ENCODE assay signal across 26 mouse cellular contexts in genomic region chr6:83788554-83788953, GRCm38 (mm10). TPM values are rescaled to one million over a fixed set of nuclear protein-coding genes. Genes with fewer than 3 reads are reported as not detected.
DNase-seq lines count a peak whose midpoint lies in the region; ATAC-seq and TF ChIP-seq lines count a peak whose summit lies in the region.
"Had no signal": no experiment of that assay in that cellular context is flagged by ENCODE, and none has a peak within 500 bp of the region (broad histone marks: within the 10 kb centered on the region; RNA-seq: fewer than 3 reads in every experiment).

No protein-coding gene starts in this region.

- H3K36me3 ChIP-seq in hindbrain, embryonic 10.5 days, result no peaks in the 10 kb centered on the region
- H3K36me3 ChIP-seq in hindbrain, embryonic 12.5 days, result no peaks in the 10 kb centered on the region
- H3K36me3 ChIP-seq in midbrain, embryonic 11.5 days (ENCODE audit: control insufficient read depth, insufficient read depth, low read length), result no peaks in the 10 kb centered on the region
- no peaks in the 10 kb centered on the region for H3K36me3 ChIP-seq in midbrain, embryonic 15.5 days (replicated peaks)
- H3K36me3 ChIP-seq in hindbrain, postnatal 0 days (ENCODE audit: insufficient read depth, low read length), result no peaks in the 10 kb centered on the region
- H3K36me3 ChIP-seq in lung, postnatal 0 days (ENCODE audit: insufficient read depth, low read length), result no peaks in the 10 kb centered on the region
- H3K36me3 ChIP-seq: heart, embryonic 15.5 days; hindbrain, embryonic 15.5 days had no signal

- 70% methylated on average over 7 of the region's 7 CpGs for WGBS in hindbrain, embryonic 10.5 days
- 32% methylated on average over 7 of the region's 7 CpGs for WGBS in hindbrain, embryonic 12.5 days
- WGBS in midbrain, embryonic 11.5 days, result 48% methylated on average over 7 of the region's 7 CpGs
- WGBS in midbrain, embryonic 15.5 days, result 43% methylated on average over 7 of the region's 7 CpGs
- 43% methylated on average over 7 of the region's 7 CpGs for WGBS in hindbrain, postnatal 0 days
- WGBS in lung, postnatal 0 days, result 62% methylated on average over 7 of the region's 7 CpGs

- H3K9me3 ChIP-seq in hindbrain, embryonic 10.5 days, result no peaks in the 10 kb centered on the region
- H3K9me3 ChIP-seq in hindbrain, embryonic 12.5 days (replicated peaks), result no peaks in the 10 kb centered on the region
- H3K9me3 ChIP-seq in midbrain, embryonic 11.5 days (ENCODE audit: control insufficient read depth, low read length), result no peaks in the 10 kb centered on the region
- H3K9me3 ChIP-seq in midbrain, embryonic 15.5 days, result no peaks in the 10 kb centered on the region
- no peaks in the 10 kb centered on the region for H3K9me3 ChIP-seq in hindbrain, postnatal 0 days (ENCODE audit: low read length)
- no peaks in the 10 kb centered on the region for H3K9me3 ChIP-seq in lung, postnatal 0 days (ENCODE audit: low read length)
- H3K9me3 ChIP-seq: heart, embryonic 15.5 days; hindbrain, embryonic 15.5 days had no signal

- no peak for DNase-seq in hindbrain, embryonic 10.5 days (ENCODE audit: low spot score)
- no peak for DNase-seq in midbrain, embryonic 11.5 days (ENCODE audit: low spot score, missing footprints)
- DNase-seq in hindbrain, postnatal 0 days (ENCODE audit: low spot score), result no peak
- no peak for DNase-seq in gastrocnemius, adult 2 months
- DNase-seq in thymus, postnatal 10 days (ENCODE audit: low spot score in 2 of 2), result no peak
- no peak for DNase-seq in lung, postnatal 0 days (ENCODE audit: low spot score)
- DNase-seq: adrenal gland, postnatal 14 days; cerebellum, adult 11-12 months; gastrocnemius, postnatal 10 days; heart, adult 18-20 months; kidney, adult 18-20 months; left cerebral cortex, postnatal 4 days; lung, embryonic 14.5 days; right cerebral cortex, postnatal 4 days had no signal

- ATAC-seq in hindbrain, embryonic 12.5 days (ENCODE audit: low FRiP score), result no peak
- ATAC-seq in midbrain, embryonic 11.5 days (ENCODE audit: low FRiP score), result peak; percentile 33; the same call in 1 of the 2 replicates
- ATAC-seq in midbrain, embryonic 15.5 days (replicated peaks), result no peak
- peak; percentile 46 for ATAC-seq in hindbrain, postnatal 0 days
- no peak for ATAC-seq in lung, postnatal 0 days

- no peak overlapping the region for H3K9ac ChIP-seq in hindbrain, embryonic 12.5 days
- no peak overlapping the region for H3K9ac ChIP-seq in midbrain, embryonic 11.5 days (ENCODE audit: low read length)
- H3K9ac ChIP-seq in midbrain, embryonic 15.5 days, result no peak overlapping the region
- H3K9ac ChIP-seq in hindbrain, postnatal 0 days (replicated peaks; ENCODE audit: low read length), result no peak overlapping the region
- H3K9ac ChIP-seq in lung, postnatal 0 days (replicated peaks; ENCODE audit: low read depth), result no peak overlapping the region
- H3K9ac ChIP-seq: heart, embryonic 15.5 days; hindbrain, embryonic 15.5 days; lung, embryonic 14.5 days had no signal

- peak overlapping the region; percentile 40; the same call in 1 of the 2 replicates for H3K27ac ChIP-seq in hindbrain, embryonic 10.5 days
- H3K27ac ChIP-seq in hindbrain, embryonic 12.5 days, result no peak overlapping the region
- H3K27ac ChIP-seq in midbrain, embryonic 11.5 days (ENCODE audit: low read depth, low read length), result no peak overlapping the region
- no peak overlapping the region for H3K27ac ChIP-seq in midbrain, embryonic 15.5 days
- H3K27ac ChIP-seq in hindbrain, postnatal 0 days, result no peak overlapping the region
- no peak overlapping the region for H3K27ac ChIP-seq in gastrocnemius, adult 2 months
- H3K27ac ChIP-seq in lung, postnatal 0 days (ENCODE audit: low read length), result no peak overlapping the region
- H3K27ac ChIP-seq: heart, embryonic 15.5 days; hindbrain, embryonic 15.5 days; macrophage had no signal

- H3K27me3 ChIP-seq in hindbrain, embryonic 10.5 days (ENCODE audit: insufficient read depth, poor library complexity, severe bottlenecking), result 0 out of 2 replicates have a peak, but pooled peaks cover 3% of the 10 kb centered on the region
- no peaks in the 10 kb centered on the region for H3K27me3 ChIP-seq in hindbrain, embryonic 12.5 days
- H3K27me3 ChIP-seq in midbrain, embryonic 11.5 days (ENCODE audit: control insufficient read depth, insufficient read depth, low read length), result no peaks in the 10 kb centered on the region
- no peaks in the 10 kb centered on the region for H3K27me3 ChIP-seq in midbrain, embryonic 15.5 days (replicated peaks)
- no peaks in the 10 kb centered on the region for H3K27me3 ChIP-seq in hindbrain, postnatal 0 days (ENCODE audit: insufficient read depth, low read length)
- H3K27me3 ChIP-seq in lung, postnatal 0 days (replicated peaks; ENCODE audit: insufficient read depth, low read length), result no peaks in the 10 kb centered on the region
- H3K27me3 ChIP-seq: heart, embryonic 15.5 days; hindbrain, embryonic 15.5 days had no signal

- no peak overlapping the region for H3K4me3 ChIP-seq in hindbrain, embryonic 10.5 days
- H3K4me3 ChIP-seq in hindbrain, embryonic 12.5 days, result no peak overlapping the region
- no peak overlapping the region for H3K4me3 ChIP-seq in midbrain, embryonic 11.5 days (ENCODE audit: low read depth, low read length)
- H3K4me3 ChIP-seq in midbrain, embryonic 15.5 days, result no peak overlapping the region
- no peak overlapping the region for H3K4me3 ChIP-seq in hindbrain, postnatal 0 days (ENCODE audit: low read length)
- no peak overlapping the region for H3K4me3 ChIP-seq in gastrocnemius, adult 2 months
- no peak overlapping the region for H3K4me3 ChIP-seq in lung, postnatal 0 days (ENCODE audit: low read depth, low read length)
- H3K4me3 ChIP-seq: erythroblast, embryonic 14.5 days; heart, embryonic 15.5 days; hindbrain, embryonic 15.5 days had no signal

- no peak for TF ChIP-seq CTCF in hindbrain, postnatal 0 days (IDR thresholded peaks at IDR 0.05; ENCODE audit: low read depth)
- no peak for TF ChIP-seq CTCF in gastrocnemius, adult 2 months (IDR thresholded peaks at IDR 0.05)
- no peak for TF ChIP-seq CTCF in lung, postnatal 0 days (IDR thresholded peaks at IDR 0.05)

- H3K4me1 ChIP-seq in hindbrain, embryonic 10.5 days (replicated peaks), result peaks cover 6% of the 10 kb centered on the region
- no peaks in the 10 kb centered on the region for H3K4me1 ChIP-seq in hindbrain, embryonic 12.5 days
- no peaks in the 10 kb centered on the region for H3K4me1 ChIP-seq in midbrain, embryonic 11.5 days (ENCODE audit: control insufficient read depth, insufficient read depth, low read length)
- no peaks in the 10 kb centered on the region for H3K4me1 ChIP-seq in midbrain, embryonic 15.5 days
- no peaks in the 10 kb centered on the region for H3K4me1 ChIP-seq in hindbrain, postnatal 0 days (ENCODE audit: insufficient read depth, low read length)
- no peaks in the 10 kb centered on the region for H3K4me1 ChIP-seq in lung, postnatal 0 days (ENCODE audit: insufficient read depth, low read depth, low read length)
- H3K4me1 ChIP-seq: hindbrain, embryonic 15.5 days had no signal

- no peak overlapping the region for H3K4me2 ChIP-seq in hindbrain, embryonic 12.5 days (replicated peaks)
- H3K4me2 ChIP-seq in midbrain, embryonic 11.5 days, result no peak overlapping the region
- no peak overlapping the region for H3K4me2 ChIP-seq in midbrain, embryonic 15.5 days
- no peak overlapping the region for H3K4me2 ChIP-seq in hindbrain, postnatal 0 days (ENCODE audit: low read depth, low read length)
- no peak overlapping the region for H3K4me2 ChIP-seq in lung, postnatal 0 days (replicated peaks; ENCODE audit: low read depth, low read length)
- H3K4me2 ChIP-seq: heart, embryonic 15.5 days; hindbrain, embryonic 15.5 days; liver, embryonic 11.5 days; lung, embryonic 14.5 days had no signal

- intact Hi-C loops in gastrocnemius, adult 2 months (cut with DNase I), result no loop called here

- no peak for TF ChIP-seq EP300 in lung, postnatal 0 days (IDR thresholded peaks at IDR 0.05)

RNA-seq across cellular contexts. Expression of gene Nagk, which starts 6.2 kb away (rescaled TPM):
- 27.9 and 43.4 TPM in 2 replicates for polyA plus RNA-seq in hindbrain, embryonic 10.5 days (2016; fragmentation: Nextera tagmentation; extraction: Ambion mirVana)
- polyA plus RNA-seq in hindbrain, embryonic 12.5 days (2016; fragmentation: Nextera tagmentation; extraction: Ambion mirVana), result 61.3 and 65.7 TPM in 2 replicates
- polyA plus RNA-seq in midbrain, embryonic 11.5 days (2014; fragmentation: Nextera tagmentation; extraction: Ambion mirVana), result 31.8 and 36.1 TPM in 2 replicates
- polyA plus RNA-seq in midbrain, embryonic 15.5 days (2015; fragmentation: Nextera tagmentation; extraction: Ambion mirVana), result 120 TPM in 2 replicates
- 58.1 and 70.0 TPM in 2 replicates for total RNA-seq in hindbrain, postnatal 0 days (2014; rRNA removed)
- polyA plus RNA-seq in hindbrain, postnatal 0 days (2015; fragmentation: Nextera tagmentation; extraction: Ambion mirVana), result 92.0 and 103 TPM in 2 replicates
- 1 to 10 TPM; 5.3 to 5.5 TPM for total RNA-seq in gastrocnemius, adult 2 months (2021)
- 69.4 and 79.9 TPM in 2 replicates for polyA plus RNA-seq in lung, postnatal 0 days (2015; fragmentation: Nextera tagmentation; extraction: Ambion mirVana)

RNA-seq across cellular contexts. Expression of gene Tex261, which starts 12.9 kb away (rescaled TPM):
- 71.1 and 85.6 TPM in 2 replicates for polyA plus RNA-seq in hindbrain, embryonic 10.5 days (2016; fragmentation: Nextera tagmentation; extraction: Ambion mirVana)
- 62.2 and 65.8 TPM in 2 replicates for polyA plus RNA-seq in hindbrain, embryonic 12.5 days (2016; fragmentation: Nextera tagmentation; extraction: Ambion mirVana)
- 49.0 and 56.9 TPM in 2 replicates for polyA plus RNA-seq in midbrain, embryonic 11.5 days (2014; fragmentation: Nextera tagmentation; extraction: Ambion mirVana)
- polyA plus RNA-seq in midbrain, embryonic 15.5 days (2015; fragmentation: Nextera tagmentation; extraction: Ambion mirVana), result 66.7 and 71.0 TPM in 2 replicates
- total RNA-seq in hindbrain, postnatal 0 days (2014; rRNA removed), result 44.5 and 56.6 TPM in 2 replicates
- 78.3 and 81.1 TPM in 2 replicates for polyA plus RNA-seq in hindbrain, postnatal 0 days (2015; fragmentation: Nextera tagmentation; extraction: Ambion mirVana)
- 10 to 100 TPM; 42.0 to 47.9 TPM for total RNA-seq in gastrocnemius, adult 2 months (2021)
- 89.8 and 101 TPM in 2 replicates for polyA plus RNA-seq in lung, postnatal 0 days (2015; fragmentation: Nextera tagmentation; extraction: Ambion mirVana)

RNA-seq across cellular contexts. Expression of gene Ankrd53, which starts 26.1 kb away (rescaled TPM):
- 0.12 TPM in 1 of 2 replicates, not detected in the other for polyA plus RNA-seq in hindbrain, embryonic 10.5 days (2016; fragmentation: Nextera tagmentation; extraction: Ambion mirVana)
- polyA plus RNA-seq in hindbrain, embryonic 12.5 days (2016; fragmentation: Nextera tagmentation; extraction: Ambion mirVana), result 0.13 TPM in 1 of 2 replicates, not detected in the other
- polyA plus RNA-seq in midbrain, embryonic 11.5 days (2014; fragmentation: Nextera tagmentation; extraction: Ambion mirVana), result 0.18 TPM in 1 of 2 replicates, not detected in the other
- polyA plus RNA-seq in midbrain, embryonic 15.5 days (2015; fragmentation: Nextera tagmentation; extraction: Ambion mirVana), result 0.22 and 0.36 TPM in 2 replicates
- not detected in 2 replicates for total RNA-seq in hindbrain, postnatal 0 days (2014; rRNA removed)
- polyA plus RNA-seq in hindbrain, postnatal 0 days (2015; fragmentation: Nextera tagmentation; extraction: Ambion mirVana), result 0.10 TPM in 1 of 2 replicates, not detected in the other
- not detected for total RNA-seq in gastrocnemius, adult 2 months (2021)
- 0.12 TPM in 1 of 2 replicates, not detected in the other for polyA plus RNA-seq in lung, postnatal 0 days (2015; fragmentation: Nextera tagmentation; extraction: Ambion mirVana)
- total RNA-seq: adrenal gland, postnatal 14 days; common myeloid progenitor, adult 5-6 weeks; gastrocnemius, postnatal 10 days; heart, adult 18-20 months; layer of hippocampus, adult 18-20 months; left cerebral cortex, adult 18-20 months; left cerebral cortex, postnatal 4 days had no signal
- polyA plus RNA-seq: erythroblast, embryonic 14.5 days; macrophage; urinary bladder, adult 2 months had no signal

RNA-seq across cellular contexts. Expression of gene Paip2b, which starts 43.0 kb away (rescaled TPM):
- polyA plus RNA-seq in hindbrain, embryonic 10.5 days (2016; fragmentation: Nextera tagmentation; extraction: Ambion mirVana), result 13.2 and 18.0 TPM in 2 replicates
- polyA plus RNA-seq in hindbrain, embryonic 12.5 days (2016; fragmentation: Nextera tagmentation; extraction: Ambion mirVana), result 20.7 and 27.9 TPM in 2 replicates
- 19.7 and 23.9 TPM in 2 replicates for polyA plus RNA-seq in midbrain, embryonic 11.5 days (2014; fragmentation: Nextera tagmentation; extraction: Ambion mirVana)
- 26.3 and 28.4 TPM in 2 replicates for polyA plus RNA-seq in midbrain, embryonic 15.5 days (2015; fragmentation: Nextera tagmentation; extraction: Ambion mirVana)
- total RNA-seq in hindbrain, postnatal 0 days (2014; rRNA removed), result 45.3 and 46.9 TPM in 2 replicates
- 27.9 and 30.8 TPM in 2 replicates for polyA plus RNA-seq in hindbrain, postnatal 0 days (2015; fragmentation: Nextera tagmentation; extraction: Ambion mirVana)
- 100 to 1,000 TPM in 1 of 2 experiments, 10 to 100 TPM in 1; 89.1 to 102 TPM for total RNA-seq in gastrocnemius, adult 2 months (2021)
- 8.6 and 8.8 TPM in 2 replicates for polyA plus RNA-seq in lung, postnatal 0 days (2015; fragmentation: Nextera tagmentation; extraction: Ambion mirVana)

RNA-seq across cellular contexts. Expression of gene Atp6v1b1, which starts 45.8 kb away (rescaled TPM):
- not detected in 2 replicates for polyA plus RNA-seq in hindbrain, embryonic 10.5 days (2016; fragmentation: Nextera tagmentation; extraction: Ambion mirVana)
- polyA plus RNA-seq in hindbrain, embryonic 12.5 days (2016; fragmentation: Nextera tagmentation; extraction: Ambion mirVana), result 0.23 TPM in 1 of 2 replicates, not detected in the other
- not detected in 2 replicates for polyA plus RNA-seq in midbrain, embryonic 11.5 days (2014; fragmentation: Nextera tagmentation; extraction: Ambion mirVana)
- not detected in 2 replicates for polyA plus RNA-seq in midbrain, embryonic 15.5 days (2015; fragmentation: Nextera tagmentation; extraction: Ambion mirVana)
- not detected in 2 replicates for total RNA-seq in hindbrain, postnatal 0 days (2014; rRNA removed)
- polyA plus RNA-seq in hindbrain, postnatal 0 days (2015; fragmentation: Nextera tagmentation; extraction: Ambion mirVana), result not detected in 2 replicates
- not detected for total RNA-seq in gastrocnemius, adult 2 months (2021)
- 0.56 and 0.64 TPM in 2 replicates for polyA plus RNA-seq in lung, postnatal 0 days (2015; fragmentation: Nextera tagmentation; extraction: Ambion mirVana)
- total RNA-seq: adrenal gland, postnatal 14 days; common myeloid progenitor, adult 5-6 weeks; gastrocnemius, postnatal 10 days had no signal
- polyA plus RNA-seq: erythroblast, embryonic 14.5 days; heart, embryonic 15.5 days; hindbrain, embryonic 15.5 days; liver, embryonic 11.5 days; lung, embryonic 14.5 days; macrophage; neural tube, embryonic 14.5 days; urinary bladder, adult 2 months had no signal

Comparison
In these comparisons a context has a peak if more than half of its experiments do, and no peak if none do; other contexts are left out.
1. ATAC-seq: peak in midbrain, embryonic 11.5 days (single experiment) and hindbrain, postnatal 0 days (single experiment); none in hindbrain, embryonic 12.5 days (single experiment), midbrain, embryonic 15.5 days (single experiment) and lung, postnatal 0 days (single experiment).